Mouse (Mus musculus): ENCODE data around the gene Glod4.

- TF ChIP-seq CTCF (IDR thresholded peaks at IDR 0.05) (no peak), EP300 (IDR thresholded peaks at IDR 0.05) (no peak)
These were observed 158.6 kb downstream of the Glod4 start for GRCm38 (mm10) chr11:76084943-76085342.
